Mouse (Mus musculus) embryonic facial prominence, embryonic 10.5 days (tissue): ENCODE results near the gene Eef1b2. TPM values are rescaled to one million over a fixed set of nuclear protein-coding genes. Genes with fewer than 3 reads are reported as not detected.
"Not testable (repeated sequence)": the region's sequence is repeated elsewhere in the genome, so short reads cannot be mapped to it uniquely, and the experiment has no call there.

Experiments
- DNase-seq: peaks from one replicate; pipeline ENCODE4 v3.0.0-alpha.2; 2017; ENCODE audit warnings: low spot score
- H3K27ac ChIP-seq: fragments of 300-500 bp; sonication (generic); replicated peaks from 2 replicates; pipeline ENCODE4 v1.5.1; 2016; ENCODE audit warnings: mild to moderate bottlenecking
- H3K27me3 ChIP-seq: fragments of 300-500 bp; sonication (generic); replicated peaks from 2 replicates; pipeline ENCODE4 v1.6.1; 2016; ENCODE audit warnings: low read depth, mild to moderate bottlenecking; ENCODE audit not compliant: poor library complexity, severe bottlenecking
- H3K36me3 ChIP-seq: fragments of 300-500 bp; sonication (generic); replicated peaks from 2 replicates; pipeline ENCODE4 v1.6.1; 2016; ENCODE audit warnings: mild to moderate bottlenecking, moderate library complexity
- H3K4me1 ChIP-seq: fragments of 300-500 bp; sonication (generic); 2 replicates; pipeline ENCODE4 v1.6.1; 2016
- H3K4me3 ChIP-seq: fragments of 300-500 bp; sonication (generic); 2 replicates; pipeline ENCODE4 v1.5.1; 2016; ENCODE audit warnings: mild to moderate bottlenecking, moderate library complexity
- H3K9me3 ChIP-seq: fragments of 300-500 bp; sonication (generic); 2 replicates; pipeline ENCODE4 v1.6.1; 2016; ENCODE audit warnings: mild to moderate bottlenecking
- WGBS: fragments of 180-500 bp; shearing (Covaris S2); methylation state at CpG from one replicate; pipeline ENCODE4 v1.1.7; 2016; 5-methylcytosine and 5-hydroxymethylcytosine counted together
- polyA plus RNA-seq: library from polyadenylated mRNA; unstranded; fragments of >200 nt; fragmentation: Nextera tagmentation; extraction: Ambion mirVana; gene quantifications from 2 replicates; pipeline ENCODE4 v1.2.1, GENCODE M21; 2016

Gene Eef1b2
- polyA plus RNA-seq, 1 experiment from 2014 or later = 654 TPM

DNA sequence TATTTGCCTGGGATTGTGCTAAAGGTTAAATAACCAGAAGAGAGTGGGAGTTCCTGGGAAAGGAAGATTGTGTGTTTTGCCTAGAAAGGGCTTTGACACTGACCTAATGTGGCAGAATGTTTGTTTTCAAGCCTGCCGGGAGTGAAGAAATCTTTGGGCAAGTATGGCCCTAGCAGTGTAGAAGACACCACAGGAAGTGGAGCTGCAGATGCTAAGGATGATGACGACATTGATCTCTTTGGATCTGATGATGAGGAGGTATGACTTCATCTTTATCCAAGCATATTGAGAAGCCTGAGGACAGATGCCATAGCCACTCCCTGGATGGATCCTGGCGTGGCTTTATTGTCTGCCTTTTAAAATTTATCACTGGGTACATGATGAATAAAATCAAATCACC lies 1.7 kb downstream of the Eef1b2 start:
- no peak for DNase-seq
- H3K4me3 ChIP-seq = peak overlapping the region; percentile 97
- peak overlapping the region; percentile 96; the same call in 1 of the 2 replicates for H3K27ac ChIP-seq

DNA sequence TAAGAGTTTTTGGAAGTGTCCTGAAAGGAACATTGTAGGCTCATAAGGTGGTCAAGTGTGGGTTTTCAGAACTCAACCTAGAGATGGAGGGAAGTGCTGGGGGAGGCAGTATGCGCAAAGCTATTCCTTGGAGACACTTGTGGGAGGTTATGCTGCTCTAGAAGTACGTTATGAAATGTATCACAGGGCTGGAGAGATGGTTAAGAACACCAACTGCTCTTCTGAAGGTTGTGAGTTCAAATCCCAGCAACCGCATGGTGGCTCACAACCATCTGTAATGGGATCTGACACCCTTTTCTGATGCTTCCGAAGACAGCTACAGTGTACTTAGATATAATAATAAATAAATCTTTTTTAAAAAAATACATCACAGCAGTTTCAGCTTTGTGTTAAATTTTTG lies 3.5 kb downstream of the Eef1b2 start:
- DNase-seq = no peak
- Histone ChIP-seq H3K4me1 (peaks cover 21% of the 10 kb centered on the region), H3K9me3 (no peaks in the 10 kb centered on the region), H3K4me3 (no peak overlapping the region), H3K27ac (no peak overlapping the region), H3K27me3 (no peaks in the 10 kb centered on the region), H3K36me3 (peaks cover 55% of the 10 kb centered on the region)
- WGBS = 92% methylated on average over 4 of the region's 4 CpGs

More for the DNA sequence above, 1.7 kb downstream of the Eef1b2 start:
- Histone ChIP-seq H3K27me3 (no peaks in the 10 kb centered on the region), H3K4me1 (peaks cover 24% of the 10 kb centered on the region), H3K36me3 (peaks cover 57% of the 10 kb centered on the region), H3K9me3 (no peaks in the 10 kb centered on the region)
- 72% methylated on average over 3 of the region's 3 CpGs for WGBS

DNA sequence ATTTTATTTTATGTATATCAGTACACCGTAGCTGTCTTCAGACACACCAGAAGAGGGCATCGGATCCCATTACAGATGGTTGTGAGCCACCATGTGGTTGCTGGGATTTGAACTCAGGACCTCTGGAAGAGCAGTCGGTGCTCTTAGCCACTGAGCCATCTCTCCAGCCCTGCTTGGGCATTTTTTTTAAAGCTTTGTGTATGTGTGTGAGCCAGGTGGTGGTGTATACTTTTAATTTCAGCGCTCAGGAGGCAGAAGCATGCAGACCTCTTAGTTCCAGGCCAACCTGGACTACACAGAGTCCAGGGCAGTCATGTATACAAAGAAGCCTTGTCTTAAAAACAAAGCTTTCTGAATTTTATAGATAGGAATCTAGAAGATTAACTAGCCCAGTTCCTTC lies 4.0 kb downstream of the Eef1b2 start:
- H3K9me3 ChIP-seq, H3K4me3 ChIP-seq, H3K27me3 ChIP-seq, H3K27ac ChIP-seq: not testable (repeated sequence)
- Histone ChIP-seq H3K36me3 (peaks cover 55% of the 10 kb centered on the region), H3K4me1 (peaks cover 16% of the 10 kb centered on the region)
- WGBS = 65% methylated on average over 4 of the region's 4 CpGs
- peak; percentile 15 for DNase-seq

DNA sequence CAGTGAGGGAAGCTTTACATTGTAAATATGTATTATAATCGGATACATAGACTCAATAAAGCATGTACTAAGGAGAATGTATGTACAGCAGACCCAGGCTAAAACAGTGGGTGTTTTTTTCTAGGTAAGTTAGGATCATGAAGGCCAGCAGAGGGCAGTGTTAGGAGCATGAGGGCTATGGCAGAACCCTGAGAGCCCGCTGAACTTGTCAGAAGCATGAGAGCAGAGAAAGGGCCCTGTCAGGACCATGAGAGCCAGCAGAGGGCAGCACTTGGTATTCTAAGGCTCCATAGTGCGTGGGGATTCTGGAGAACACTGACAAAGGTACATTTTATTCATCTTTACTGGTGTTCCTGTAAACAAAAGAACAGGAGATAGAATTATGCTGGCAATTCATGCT lies 4.4 kb downstream of the Eef1b2 start:
- 9% methylated on average over 3 of the region's 3 CpGs for WGBS
- Histone ChIP-seq H3K27me3 (no peaks in the 10 kb centered on the region), H3K36me3 (peaks cover 55% of the 10 kb centered on the region), H3K4me3 (no peak overlapping the region), H3K27ac (no peak overlapping the region), H3K4me1 (peaks cover 13% of the 10 kb centered on the region), H3K9me3 (no peaks in the 10 kb centered on the region)
- peak; percentile 93 for DNase-seq

DNA sequence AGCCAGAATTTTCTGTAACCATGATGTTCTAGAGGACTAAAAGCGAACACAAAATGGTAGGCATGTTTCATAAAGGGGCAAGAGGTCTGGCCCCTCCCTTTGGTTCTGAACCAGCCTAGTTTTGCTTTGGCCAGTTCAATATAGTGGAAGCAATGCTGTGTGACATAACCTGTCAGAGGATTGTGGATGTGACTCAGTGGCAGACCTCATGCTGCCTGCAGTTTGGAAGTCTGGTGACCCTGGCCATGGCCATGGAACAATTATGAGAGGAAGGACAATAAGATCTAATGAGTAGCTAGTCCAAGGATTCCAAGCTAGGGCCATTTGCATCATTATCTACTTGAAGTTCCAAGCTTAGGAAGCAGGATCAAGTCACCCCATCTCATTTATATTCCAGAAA lies 4.9 kb downstream of the Eef1b2 start:
- Histone ChIP-seq H3K27me3 (no peaks in the 10 kb centered on the region), H3K27ac (no peak overlapping the region), H3K4me3 (no peak overlapping the region), H3K4me1 (peaks cover 13% of the 10 kb centered on the region), H3K9me3 (no peaks in the 10 kb centered on the region), H3K36me3 (peaks cover 55% of the 10 kb centered on the region)
- no peak for DNase-seq
- WGBS = 97% methylated on average over 1 of the region's 1 CpGs

DNA sequence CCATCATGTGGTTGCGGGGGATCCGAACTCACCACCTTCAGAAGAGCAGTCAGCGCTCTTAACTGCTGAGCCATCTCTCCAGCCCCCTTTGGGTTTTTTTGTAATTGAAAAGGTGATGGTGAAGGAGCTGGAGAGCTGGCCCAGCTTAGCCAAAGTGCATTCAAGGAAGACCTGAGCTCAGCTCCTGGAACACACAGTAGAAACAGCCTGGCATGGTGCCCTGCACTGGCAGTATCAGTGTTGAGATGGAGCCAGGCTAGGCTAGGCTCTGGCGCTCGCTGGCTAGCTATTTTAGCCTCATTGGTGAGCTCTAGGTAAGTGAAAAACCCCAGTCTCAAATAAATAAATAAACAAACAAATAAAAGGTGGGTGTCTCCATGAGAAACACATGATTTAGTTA lies 5.6 kb downstream of the Eef1b2 start:
- no peak for DNase-seq
- H3K27me3 ChIP-seq = no peaks in the 10 kb centered on the region
- H3K9me3 ChIP-seq = no peaks in the 10 kb centered on the region
- WGBS = 86% methylated on average over 5 of the region's 5 CpGs
- no peak overlapping the region for H3K4me3 ChIP-seq
- no peak overlapping the region for H3K27ac ChIP-seq
- peaks cover 55% of the 10 kb centered on the region for H3K36me3 ChIP-seq
- peaks cover 13% of the 10 kb centered on the region for H3K4me1 ChIP-seq

DNA sequence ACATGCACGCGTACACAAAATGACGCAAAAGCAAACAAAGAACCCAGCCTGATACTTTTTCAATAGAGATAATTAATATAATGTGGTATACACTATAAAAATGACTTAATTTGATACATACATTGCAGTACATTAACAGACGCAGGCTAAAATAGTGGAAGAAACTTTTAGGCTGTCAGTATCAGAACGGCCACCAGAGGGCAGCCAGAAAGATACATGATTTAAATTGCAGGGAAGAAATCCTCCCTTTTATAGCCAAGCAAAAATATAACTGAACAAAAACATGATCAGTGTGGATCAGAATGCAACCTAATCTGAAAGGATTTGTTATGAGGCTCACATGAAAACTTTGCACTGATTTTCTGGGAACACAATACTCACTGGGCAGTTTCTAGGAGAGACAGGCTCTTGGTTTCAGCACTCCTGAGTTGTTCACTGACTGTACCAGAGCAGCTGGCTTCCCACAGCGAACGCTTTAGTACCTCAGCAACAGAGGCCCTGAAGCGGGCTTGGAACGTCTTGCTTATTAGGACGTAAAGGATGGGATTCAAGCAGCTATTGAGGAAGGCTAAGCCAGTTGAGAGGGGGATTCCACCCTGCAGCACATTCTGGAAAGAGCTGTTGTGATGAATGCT lies 6.1 kb downstream of the Eef1b2 start:
- Histone ChIP-seq H3K36me3 (peaks cover 53% of the 10 kb centered on the region), H3K4me1 (peaks cover 10% of the 10 kb centered on the region), H3K4me3 (no peak overlapping the region), H3K27me3 (no peaks in the 10 kb centered on the region), H3K9me3 (no peaks in the 10 kb centered on the region), H3K27ac (no peak overlapping the region)
- WGBS = 67% methylated on average over 10 of the region's 10 CpGs
- peak; percentile 52 for DNase-seq

DNA sequence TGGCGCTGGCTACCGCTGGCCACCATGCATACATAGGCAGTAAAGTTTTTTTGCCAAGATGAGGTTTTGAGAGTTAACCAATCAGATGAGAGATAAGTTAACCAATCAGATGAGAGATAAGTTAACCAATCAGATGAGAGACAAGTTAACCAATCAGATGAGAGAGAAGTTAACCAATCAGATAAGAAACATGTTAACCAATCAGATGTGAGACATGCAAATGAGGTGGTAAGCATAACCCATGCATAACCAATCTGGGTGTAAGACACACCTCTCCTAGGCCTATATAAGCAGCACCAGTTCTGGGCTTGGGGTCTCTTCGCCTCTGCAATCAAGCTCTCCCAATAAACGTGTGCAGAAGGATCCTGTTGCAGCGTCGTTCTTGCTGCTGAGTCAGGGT lies 8.8 kb downstream of the Eef1b2 start:
- H3K4me1 ChIP-seq = not testable (repeated sequence)
- peaks cover 26% of the 10 kb centered on the region for H3K36me3 ChIP-seq

DNA sequence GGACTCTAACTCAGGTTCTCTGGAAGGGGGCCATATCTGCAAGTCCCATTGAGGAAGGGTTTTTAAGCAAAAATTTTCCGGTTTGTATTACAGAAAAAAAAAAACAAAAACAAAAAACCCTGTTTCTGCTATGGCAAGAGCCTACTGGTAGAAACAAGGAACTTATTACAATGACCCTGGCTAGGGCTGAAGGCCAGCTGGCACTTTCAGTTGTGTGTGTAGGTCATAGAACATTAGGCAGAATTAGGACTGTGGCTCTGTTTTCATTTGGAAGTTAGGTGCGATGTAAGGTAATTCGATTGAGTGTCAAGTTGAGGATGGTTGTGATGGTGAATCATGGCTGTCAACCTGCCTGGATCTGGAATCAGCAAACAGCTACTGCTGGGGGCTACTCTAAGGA lies 11.9 kb downstream of the Eef1b2 start:
- 91% methylated on average over 3 of the region's 3 CpGs for WGBS
- H3K36me3 ChIP-seq = peaks cover 3% of the 10 kb centered on the region

More for the DNA sequence above, 8.8 kb downstream of the Eef1b2 start:
- H3K4me3 ChIP-seq, H3K27me3 ChIP-seq, DNase-seq, H3K27ac ChIP-seq, H3K9me3 ChIP-seq: not testable (repeated sequence)
- 96% methylated on average over 6 of the region's 6 CpGs for WGBS

DNA sequence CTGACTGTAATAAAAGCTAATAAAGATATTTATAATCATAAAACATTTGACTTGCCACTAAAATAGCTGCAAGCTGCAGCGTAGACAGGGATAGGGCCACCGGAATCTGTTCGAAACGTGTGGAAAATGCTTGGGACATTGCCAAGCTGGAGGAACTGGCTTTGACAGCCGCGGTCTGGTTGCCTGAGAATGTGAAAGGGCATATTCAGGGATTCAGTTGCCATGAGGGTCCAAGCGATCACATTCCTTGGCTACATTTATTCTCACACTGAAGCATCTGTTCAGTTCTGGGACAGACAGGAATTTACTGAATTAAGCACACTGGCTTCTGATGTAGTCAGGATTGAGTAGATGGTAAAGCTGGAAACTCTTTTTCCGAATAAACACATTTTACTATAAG lies 14.2 kb downstream of the Eef1b2 start:
- no peak for DNase-seq
- Histone ChIP-seq H3K9me3 (no peaks in the 10 kb centered on the region), H3K4me3 (no peak overlapping the region), H3K36me3 (no peaks in the 10 kb centered on the region), H3K27me3 (no peaks in the 10 kb centered on the region), H3K4me1 (peaks cover 5% of the 10 kb centered on the region; the same call in 1 of the 2 replicates), H3K27ac (no peak overlapping the region)
- WGBS = 88% methylated on average over 8 of the region's 8 CpGs

More for the DNA sequence above, 11.9 kb downstream of the Eef1b2 start:
- Histone ChIP-seq H3K4me1 (peaks cover 5% of the 10 kb centered on the region; the same call in 1 of the 2 replicates), H3K27ac (no peak overlapping the region), H3K27me3 (no peaks in the 10 kb centered on the region), H3K9me3 (no peaks in the 10 kb centered on the region), H3K4me3 (no peak overlapping the region)
- no peak for DNase-seq

DNA sequence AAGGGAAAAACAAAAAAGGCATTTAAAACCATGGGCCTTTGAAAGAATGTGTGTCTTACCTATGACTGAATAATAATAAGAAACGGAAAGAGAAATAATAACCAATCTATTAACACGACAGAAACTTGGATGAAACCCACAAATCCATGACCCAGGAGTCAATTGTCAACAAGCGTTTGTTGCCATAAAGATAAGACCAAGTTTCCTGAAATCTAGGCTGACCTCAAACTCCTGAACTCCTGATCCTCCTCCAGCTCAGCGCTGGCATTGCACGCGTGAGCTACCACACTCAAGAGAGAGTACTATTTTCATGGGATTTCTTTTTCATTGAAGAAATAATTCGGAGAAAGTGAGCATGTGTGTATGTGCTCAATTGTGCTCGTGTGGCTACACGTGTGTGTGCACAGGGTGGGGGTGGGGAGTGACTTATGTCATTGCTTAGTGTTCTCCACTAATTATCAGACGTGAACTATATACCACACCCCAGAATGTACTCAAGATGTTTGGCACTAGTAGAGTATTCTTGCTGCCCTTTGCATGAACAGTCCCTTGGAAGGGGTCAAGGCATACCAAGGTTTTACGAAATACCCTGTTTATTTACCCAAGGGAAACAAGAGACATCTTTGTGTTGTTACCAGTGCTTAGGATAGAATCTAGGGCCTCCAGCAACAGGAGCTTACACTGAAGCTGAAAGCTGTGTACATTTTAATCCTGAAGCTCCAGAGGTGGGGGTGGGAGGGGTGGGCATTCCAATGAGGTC lies 15.9 kb downstream of the Eef1b2 start:
- no peaks in the 10 kb centered on the region for H3K36me3 ChIP-seq
- no peak overlapping the region for H3K27ac ChIP-seq
- no peaks in the 10 kb centered on the region for H3K27me3 ChIP-seq
- peaks cover 5% of the 10 kb centered on the region; the same call in 1 of the 2 replicates for H3K4me1 ChIP-seq
- H3K4me3 ChIP-seq = no peak overlapping the region
- no peaks in the 10 kb centered on the region for H3K9me3 ChIP-seq
- no peak for DNase-seq
- WGBS = 80% methylated on average over 11 of the region's 11 CpGs

DNA sequence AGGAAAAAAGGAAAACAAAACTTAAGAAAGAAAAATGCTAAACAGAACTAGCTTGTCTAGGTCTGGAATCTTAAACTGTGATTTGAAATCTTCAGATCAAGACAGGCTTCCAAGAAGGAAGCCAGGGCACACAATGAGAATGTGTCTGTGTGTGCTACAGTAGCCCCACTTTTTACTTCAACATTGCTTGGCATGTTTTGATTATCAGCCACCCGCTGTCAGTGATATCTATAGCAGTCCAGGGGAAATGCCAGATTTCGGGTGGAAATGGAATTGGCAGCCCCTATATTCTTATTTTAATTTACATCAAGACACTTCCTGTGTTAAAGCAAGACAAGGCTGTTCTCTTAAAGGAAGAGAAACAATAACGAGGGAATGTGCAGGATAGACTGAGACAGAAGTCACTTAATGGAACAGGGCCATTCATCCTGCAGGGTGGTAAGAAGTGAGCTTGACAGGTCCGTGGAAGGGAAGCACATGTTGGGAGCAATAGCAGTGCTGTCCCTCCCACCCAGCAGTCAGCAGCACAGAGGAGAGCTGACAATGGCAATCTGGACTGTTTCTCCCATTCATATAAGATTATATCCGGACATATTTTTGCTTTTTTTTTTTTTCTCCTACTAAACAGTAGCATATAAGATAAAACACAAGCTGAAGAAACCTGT lies 19.4 kb downstream of the Eef1b2 start:
- WGBS = 73% methylated on average over 5 of the region's 5 CpGs
- peaks cover 11% of the 10 kb centered on the region; the same call in 1 of the 2 replicates for H3K9me3 ChIP-seq
- H3K27ac ChIP-seq = no peak overlapping the region
- H3K27me3 ChIP-seq = no peaks in the 10 kb centered on the region
- no peak overlapping the region for H3K4me3 ChIP-seq
- H3K4me1 ChIP-seq = peaks cover 5% of the 10 kb centered on the region; the same call in 1 of the 2 replicates
- H3K36me3 ChIP-seq = 0 out of 2 replicates have a peak, but pooled peaks cover 5% of the 10 kb centered on the region
- no peak for DNase-seq
